Comparison of ENCODE assay signal across 8 mouse cellular contexts in genomic region chr11:102777598-102777997, GRCm38 (mm10). TPM values are rescaled to one million over a fixed set of nuclear protein-coding genes. Genes with fewer than 3 reads are reported as not detected.
DNase-seq lines count a peak whose midpoint lies in the region; ATAC-seq and TF ChIP-seq lines count a peak whose summit lies in the region.

No protein-coding gene starts in this region.

- H3K4me3 ChIP-seq in intestine, postnatal 0 days (ENCODE audit: low read depth, low read length) = peak overlapping the region; percentile 12; the same call in 1 of the 2 replicates
- H3K4me3 ChIP-seq in liver, embryonic 11.5 days (ENCODE audit: low read depth, low read length) = no peak overlapping the region
- H3K4me3 ChIP-seq in neural tube, embryonic 14.5 days (ENCODE audit: low read depth, low read length) = no peak overlapping the region

- peak overlapping the region; percentile 54 for H3K4me2 ChIP-seq in intestine, postnatal 0 days (replicated peaks; ENCODE audit: low read depth)
- H3K4me2 ChIP-seq in liver, embryonic 11.5 days = peak overlapping the region; percentile 32; the same call in 1 of the 2 replicates
- peak overlapping the region; percentile 27; the same call in 1 of the 2 replicates for H3K4me2 ChIP-seq in neural tube, embryonic 14.5 days (ENCODE audit: low read depth, low read length)

- H3K4me1 ChIP-seq in intestine, postnatal 0 days (replicated peaks; ENCODE audit: control insufficient read depth, insufficient read depth, low read length) = 0 out of 2 replicates have a peak, but pooled peaks cover 7% of the 10 kb centered on the region
- H3K4me1 ChIP-seq in liver, embryonic 11.5 days (replicated peaks; ENCODE audit: control insufficient read depth, insufficient read depth, low read length) = peaks cover 14% of the 10 kb centered on the region
- peaks cover 22% of the 10 kb centered on the region for H3K4me1 ChIP-seq in neural tube, embryonic 14.5 days (ENCODE audit: control insufficient read depth, insufficient read depth, low read length)

- peak overlapping the region; percentile 24; the same call in 1 of the 2 replicates for H3K9ac ChIP-seq in intestine, postnatal 0 days (ENCODE audit: low read depth, low read length)
- no peak overlapping the region for H3K9ac ChIP-seq in liver, embryonic 11.5 days (ENCODE audit: low read depth, low read length)
- H3K9ac ChIP-seq in neural tube, embryonic 14.5 days (replicated peaks; ENCODE audit: low read depth, low read length) = peak overlapping the region; percentile 12; the same call in 1 of the 2 replicates

- H3K36me3 ChIP-seq in intestine, postnatal 0 days (ENCODE audit: control insufficient read depth, insufficient read depth) = no peaks in the 10 kb centered on the region
- no peaks in the 10 kb centered on the region for H3K36me3 ChIP-seq in liver, embryonic 11.5 days (ENCODE audit: control insufficient read depth, insufficient read depth, low read length)
- peaks cover 7% of the 10 kb centered on the region for H3K36me3 ChIP-seq in neural tube, embryonic 14.5 days (ENCODE audit: control insufficient read depth, insufficient read depth, low read length)

- DNase-seq in layer of hippocampus, adult 8-10 months (ENCODE audit: low spot score in 2 of 2) = peak; percentile 56 to 67
- DNase-seq in layer of hippocampus, adult 9-10 months (ENCODE audit: low spot score) = no peak
- peak; percentile 89 for DNase-seq in embryo, embryonic 10 days (ENCODE audit: low spot score)
- peak; percentile 76 to 87 for DNase-seq in gastrocnemius, postnatal 4 days (ENCODE audit: low spot score in 2 of 2)
- no peak for DNase-seq in liver, embryonic 11.5 days (ENCODE audit: low spot score)

- no peaks in the 10 kb centered on the region for H3K27me3 ChIP-seq in intestine, postnatal 0 days (replicated peaks; ENCODE audit: control insufficient read depth, insufficient read depth, low read length)
- H3K27me3 ChIP-seq in liver, embryonic 11.5 days (replicated peaks; ENCODE audit: control insufficient read depth, insufficient read depth, low read length) = peaks cover 27% of the 10 kb centered on the region
- H3K27me3 ChIP-seq in neural tube, embryonic 14.5 days (ENCODE audit: control insufficient read depth, insufficient read depth, low read length) = no peaks in the 10 kb centered on the region

- no peak for ATAC-seq in intestine, postnatal 0 days
- ATAC-seq in liver, embryonic 11.5 days (replicated peaks; ENCODE audit: low FRiP score) = no peak
- no peak for ATAC-seq in neural tube, embryonic 14.5 days (ENCODE audit: low read depth)
- no peak for ATAC-seq in megakaryocyte-erythroid progenitor cell, adult 5-6 weeks (replicated peaks; ENCODE audit: low FRiP score, low TSS enrichment, poor library complexity, severe bottlenecking)

- no peaks in the 10 kb centered on the region for H3K9me3 ChIP-seq in intestine, postnatal 0 days (ENCODE audit: control insufficient read depth)
- no peaks in the 10 kb centered on the region for H3K9me3 ChIP-seq in liver, embryonic 11.5 days (ENCODE audit: control insufficient read depth, low read length)
- no peaks in the 10 kb centered on the region for H3K9me3 ChIP-seq in neural tube, embryonic 14.5 days (ENCODE audit: control insufficient read depth, low read length)

- TF ChIP-seq CTCF in intestine, postnatal 0 days (IDR thresholded peaks at IDR 0.05; ENCODE audit: low read depth) = peak; percentile 90

- 44% methylated on average over 21 of the region's 21 CpGs for WGBS in intestine, postnatal 0 days
- WGBS in liver, embryonic 11.5 days = 37% methylated on average over 21 of the region's 21 CpGs
- WGBS in neural tube, embryonic 14.5 days = 34% methylated on average over 21 of the region's 21 CpGs

- no peak overlapping the region for H3K27ac ChIP-seq in intestine, postnatal 0 days (ENCODE audit: low read depth, low read length)
- no peak overlapping the region for H3K27ac ChIP-seq in liver, embryonic 11.5 days (ENCODE audit: low read depth, low read length)
- no peak overlapping the region for H3K27ac ChIP-seq in neural tube, embryonic 14.5 days (ENCODE audit: low read depth, low read length)

RNA-seq across cellular contexts. Expression of gene Adam11, which starts 16.4 kb away (rescaled TPM):
- 100 to 1,000 TPM; 168 to 220 (median 192) TPM for total RNA-seq in layer of hippocampus, adult 8-10 months (2022)
- total RNA-seq in gastrocnemius, postnatal 4 days (2021) = 1 to 10 TPM; 2.5 to 2.6 TPM
- 0.80 and 1.3 TPM in 2 replicates for polyA plus RNA-seq in intestine, postnatal 0 days (2015; fragmentation: Nextera tagmentation; extraction: Ambion mirVana)
- polyA plus RNA-seq in liver, embryonic 11.5 days (2014; fragmentation: Nextera tagmentation; extraction: Ambion mirVana) = 1.4 and 2.0 TPM in 2 replicates
- polyA plus RNA-seq in neural tube, embryonic 14.5 days (2014; fragmentation: Nextera tagmentation; extraction: Ambion mirVana) = 22.2 and 31.8 TPM in 2 replicates
- 0.28 and 3.0 TPM in 2 replicates for total RNA-seq in megakaryocyte-erythroid progenitor cell, adult 5-6 weeks (2014; fragmentation: Nextera tagmentation)
- 0.14 and 0.15 TPM in 2 replicates for total RNA-seq in megakaryocyte-erythroid progenitor cell, adult 5-6 weeks (2017)

RNA-seq across cellular contexts. Expression of gene Gjc1, which starts 41.9 kb away (rescaled TPM):
- 1 to 10 TPM; 4.0 to 4.7 (median 4.1) TPM for total RNA-seq in layer of hippocampus, adult 8-10 months (2022)
- 10 to 100 TPM; 39.4 to 41.0 TPM for total RNA-seq in gastrocnemius, postnatal 4 days (2021)
- polyA plus RNA-seq in intestine, postnatal 0 days (2015; fragmentation: Nextera tagmentation; extraction: Ambion mirVana) = 16.1 and 18.8 TPM in 2 replicates
- 20.8 and 21.7 TPM in 2 replicates for polyA plus RNA-seq in liver, embryonic 11.5 days (2014; fragmentation: Nextera tagmentation; extraction: Ambion mirVana)
- 34.1 and 34.7 TPM in 2 replicates for polyA plus RNA-seq in neural tube, embryonic 14.5 days (2014; fragmentation: Nextera tagmentation; extraction: Ambion mirVana)
- not detected in 2 replicates for total RNA-seq in megakaryocyte-erythroid progenitor cell, adult 5-6 weeks (2014; fragmentation: Nextera tagmentation)
- not detected in 2 replicates for total RNA-seq in megakaryocyte-erythroid progenitor cell, adult 5-6 weeks (2017)

RNA-seq across cellular contexts. Expression of gene Higd1b, which starts 58.1 kb away (rescaled TPM):
- total RNA-seq in layer of hippocampus, adult 8-10 months (2022) = 1 to 10 TPM; 5.1 to 7.3 (median 6.2) TPM
- 1 to 10 TPM; 3.3 to 4.9 TPM for total RNA-seq in gastrocnemius, postnatal 4 days (2021)
- polyA plus RNA-seq in intestine, postnatal 0 days (2015; fragmentation: Nextera tagmentation; extraction: Ambion mirVana) = 0.22 and 0.52 TPM in 2 replicates
- polyA plus RNA-seq in liver, embryonic 11.5 days (2014; fragmentation: Nextera tagmentation; extraction: Ambion mirVana) = not detected in 2 replicates
- 5.0 and 10.2 TPM in 2 replicates for polyA plus RNA-seq in neural tube, embryonic 14.5 days (2014; fragmentation: Nextera tagmentation; extraction: Ambion mirVana)
- total RNA-seq in megakaryocyte-erythroid progenitor cell, adult 5-6 weeks (2014; fragmentation: Nextera tagmentation) = not detected in 2 replicates
- total RNA-seq in megakaryocyte-erythroid progenitor cell, adult 5-6 weeks (2017) = not detected in 2 replicates

Comparison
In these comparisons a context has a peak if more than half of its experiments do, and no peak if none do; other contexts are left out.
1. DNase-seq: peak in layer of hippocampus, adult 8-10 months (2 of 2), embryo, embryonic 10 days (single experiment) and gastrocnemius, postnatal 4 days (2 of 2); none in layer of hippocampus, adult 9-10 months (single experiment) and liver, embryonic 11.5 days (single experiment).
2. RNA of gene Adam11, which starts 16.4 kb away (total RNA-seq): 168 to 220 TPM in layer of hippocampus, adult 8-10 months; 2.5 to 2.6 TPM in gastrocnemius, postnatal 4 days and 0.14 to 3.0 TPM in megakaryocyte-erythroid progenitor cell, adult 5-6 weeks; every median in the first group is over 10 times any median in the second.
3. RNA of gene Gjc1, which starts 41.9 kb away (total RNA-seq): 39.4 to 41.0 TPM in gastrocnemius, postnatal 4 days; 4.0 to 4.7 TPM in layer of hippocampus, adult 8-10 months and not detected in megakaryocyte-erythroid progenitor cell, adult 5-6 weeks; every median in the first group is over 4 times any median in the second.
4. RNA of gene Higd1b, which starts 58.1 kb away (total RNA-seq): 5.1 to 7.3 TPM in layer of hippocampus, adult 8-10 months and 3.3 to 4.9 TPM in gastrocnemius, postnatal 4 days; not detected in megakaryocyte-erythroid progenitor cell, adult 5-6 weeks; every median in the first group is over 4 times any median in the second.
5. Peak in every context shown above with its lines, with median percentiles within 50 percentile points of each other: H3K4me2 ChIP-seq.